Mouse (Mus musculus) hindbrain, postnatal 0 days (tissue): ENCODE data around the gene Rps2. TPM values are rescaled to one million over a fixed set of nuclear protein-coding genes. Genes with fewer than 3 reads are reported as not detected.

Source experiments
- ATAC-seq: fragments of 200-750 bp; cut with Nextera tagmentation; 2 replicates; pipeline ENCODE4 v1.8.0; 2017; ENCODE audit warnings: mild to moderate bottlenecking, moderate TSS enrichment, moderate library complexity
- DNase-seq: peaks from one replicate; pipeline ENCODE4 v3.0.0-alpha.2; 2015; ENCODE audit warnings: low spot score
- H3K27ac ChIP-seq: fragments of 300-500 bp; sonication (generic); 2 replicates; pipeline ENCODE4 v1.5.1; 2014; ENCODE audit warnings: mild to moderate bottlenecking
- H3K27me3 ChIP-seq: fragments of 300-500 bp; sonication (generic); 2 replicates; pipeline ENCODE4 v1.6.1; 2014; ENCODE audit warnings: low read length, mixed read lengths; ENCODE audit not compliant: insufficient read depth
- H3K36me3 ChIP-seq: fragments of 300-500 bp; sonication (generic); 2 replicates; pipeline ENCODE4 v1.6.1; 2014; ENCODE audit warnings: low read length, mixed read lengths; ENCODE audit not compliant: insufficient read depth
- H3K4me1 ChIP-seq: fragments of 300-500 bp; sonication (generic); 2 replicates; pipeline ENCODE4 v1.6.1; 2014; ENCODE audit warnings: antibody characterized with exemption, low read length, mixed read lengths; ENCODE audit not compliant: insufficient read depth
- H3K4me2 ChIP-seq: fragments of 300-500 bp; sonication (generic); 2 replicates; pipeline ENCODE4 v1.6.1; 2014; ENCODE audit warnings: low read depth, mild to moderate bottlenecking, low read length, moderate library complexity, mixed read lengths
- H3K4me3 ChIP-seq: fragments of 300-500 bp; sonication (generic); 2 replicates; pipeline ENCODE4 v1.5.1; 2014; ENCODE audit warnings: low read length
- H3K9ac ChIP-seq: fragments of 300-500 bp; sonication (generic); replicated peaks from 2 replicates; pipeline ENCODE4 v1.6.1; 2014; ENCODE audit warnings: mild to moderate bottlenecking, low read length, moderate library complexity, mixed read lengths
- H3K9me3 ChIP-seq: fragments of 300-500 bp; sonication (generic); 2 replicates; pipeline ENCODE4 v1.6.1; 2016; ENCODE audit warnings: low read length, mixed read lengths
- CTCF ChIP-seq: IDR thresholded peaks from 2 replicates; pipeline ENCODE4 v1.5.1; 2016; ENCODE audit warnings: antibody characterized with exemption, control low read depth, low read depth
- WGBS: fragments of 180-500 bp; shearing (Covaris S2); extraction: QIAGEN DNeasy Blood & Tissue Kit; methylation state at CpG from one replicate; pipeline ENCODE4 v1.1.7; 2014; 5-methylcytosine and 5-hydroxymethylcytosine counted together
- polyA plus RNA-seq: library from polyadenylated mRNA; unstranded; fragments of >200 nt; fragmentation: Nextera tagmentation; extraction: Ambion mirVana; gene quantifications from 2 replicates; pipeline ENCODE4 v1.2.1, GENCODE M21; 2015
- total RNA-seq: library from RNA; depleted of rRNA; stranded (reverse); fragments of >200 nt; gene quantifications from 2 replicates; pipeline ENCODE4 v1.2.3, GENCODE M21; 2014

Gene Rps2
- total and polyA plus RNA-seq, 2 experiments from 2014 or later = 820 to 2,600 TPM

GRCm38 (mm10) chr17:24722220-24722924 lies 4.5 kb downstream of the Rps2 start:
- no peaks in the 10 kb centered on the region for H3K9me3 ChIP-seq
- H3K27ac ChIP-seq = no peak overlapping the region
- no peaks in the 10 kb centered on the region for H3K27me3 ChIP-seq
- no peak for TF ChIP-seq CTCF
- WGBS = 39% methylated on average over 13 of the region's 13 CpGs
- H3K4me2 ChIP-seq = no peak overlapping the region; the same call in 1 of the 2 replicates
- ATAC-seq = no peak
- no peak overlapping the region for H3K9ac ChIP-seq
- 0 out of 2 replicates have a peak overlapping the region, but pooled peaks have one; percentile 3 for H3K4me3 ChIP-seq
- DNase-seq = no peak
- peaks cover 7% of the 10 kb centered on the region; the same call in 1 of the 2 replicates for H3K4me1 ChIP-seq
- peaks cover 12% of the 10 kb centered on the region for H3K36me3 ChIP-seq

DNA sequence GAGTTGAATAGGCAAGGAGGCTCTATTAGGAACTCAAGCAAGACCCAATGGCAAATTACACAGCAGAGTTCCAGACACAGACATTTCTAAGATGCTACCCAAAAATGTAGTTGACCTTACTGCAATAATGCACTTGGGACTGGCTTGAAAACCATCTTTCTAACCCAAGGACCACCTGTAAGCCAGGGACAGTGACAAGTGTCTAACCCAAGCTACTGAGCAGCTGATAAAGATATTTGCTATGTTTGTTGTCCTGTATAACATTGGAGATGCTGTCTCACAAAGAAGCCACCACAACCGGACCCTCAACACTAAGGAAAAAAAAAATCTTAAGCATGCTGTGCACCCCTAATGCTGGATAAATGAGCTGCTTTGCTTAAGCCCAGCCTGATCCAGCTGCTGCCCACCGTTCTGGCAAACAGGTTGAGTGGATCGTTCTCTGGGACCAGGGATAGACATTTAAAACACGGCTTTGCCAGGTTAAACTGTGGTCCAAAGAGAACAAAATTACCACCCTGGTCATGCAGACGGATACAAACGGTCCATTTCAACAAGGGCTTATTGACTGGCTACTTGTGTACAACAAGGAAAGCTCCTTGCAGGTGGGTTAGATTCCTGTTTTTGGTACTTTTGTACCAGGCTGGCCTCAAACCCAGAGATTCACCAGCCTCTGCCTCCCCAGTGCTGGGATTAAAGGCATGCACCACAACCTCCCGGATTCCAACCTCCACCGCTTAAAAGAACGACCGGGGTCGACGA lies 5.4 kb downstream of the Rps2 start:
- Histone ChIP-seq H3K36me3 (peaks cover 12% of the 10 kb centered on the region), H3K9ac (peak overlapping the region; percentile 83), H3K27me3 (no peaks in the 10 kb centered on the region), H3K4me2 (peak overlapping the region; percentile 83), H3K9me3 (no peaks in the 10 kb centered on the region), H3K4me3 (peak overlapping the region; percentile 82), H3K27ac (peak overlapping the region; percentile 86), H3K4me1 (peaks cover 7% of the 10 kb centered on the region; the same call in 1 of the 2 replicates)
- 4% methylated on average over 12 of the region's 12 CpGs for WGBS
- ATAC-seq (no peak), DNase-seq (no peak)
- no peak for TF ChIP-seq CTCF

- 1% methylated on average over 15 of the region's 15 CpGs for WGBS
- peak overlapping the region; percentile 83 for H3K9ac ChIP-seq
- H3K4me2 ChIP-seq = peak overlapping the region; percentile 83
- no peaks in the 10 kb centered on the region for H3K9me3 ChIP-seq
- peaks cover 12% of the 10 kb centered on the region for H3K36me3 ChIP-seq
- ATAC-seq = no peak; the same call in 1 of the 2 replicates
- peak overlapping the region; percentile 82 for H3K4me3 ChIP-seq
- peak overlapping the region; percentile 86 for H3K27ac ChIP-seq
- no peak for DNase-seq
- peaks cover 7% of the 10 kb centered on the region; the same call in 1 of the 2 replicates for H3K4me1 ChIP-seq
- no peaks in the 10 kb centered on the region for H3K27me3 ChIP-seq
- TF ChIP-seq CTCF = no peak
Measured at GRCm38 (mm10) chr17:24723881-24724180, 5.9 kb downstream of the Rps2 start.

DNA sequence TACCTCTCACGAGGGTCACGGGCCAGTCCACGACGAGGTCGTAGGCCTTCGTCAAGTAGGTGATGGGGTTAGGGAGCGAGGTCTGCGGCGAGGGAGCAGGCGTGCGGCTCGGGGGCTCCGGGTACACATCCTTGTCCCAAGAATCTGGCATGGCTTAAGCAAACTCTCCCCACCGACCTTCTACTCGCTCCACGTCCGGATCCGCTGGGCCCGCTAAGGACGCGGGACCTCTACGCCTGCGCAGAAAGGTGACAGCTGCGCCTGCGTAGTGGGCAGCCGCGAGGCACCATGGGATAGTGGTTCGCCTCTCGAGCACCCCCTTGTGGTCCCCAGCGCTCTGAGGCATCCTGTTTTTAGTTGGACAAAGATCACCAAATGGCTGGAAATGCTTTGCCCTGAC lies 6.3 kb downstream of the Rps2 start, which contains the start of gene Ndufb10:
Ndufb10 (minus strand) TSS at position 295 of the 400 bp plus-strand sequence.
- peaks cover 7% of the 10 kb centered on the region; the same call in 1 of the 2 replicates for H3K4me1 ChIP-seq
- peak within 1 kb of the TSS; percentile 83 for H3K4me2 ChIP-seq
- H3K4me3 ChIP-seq = peak within 1 kb of the TSS; percentile 82
- no peaks in the 10 kb centered on the region for H3K27me3 ChIP-seq
- peak; percentile 98 for DNase-seq
- H3K27ac ChIP-seq = peak within 1 kb of the TSS; percentile 86
- peak within 1 kb of the TSS; percentile 83 for H3K9ac ChIP-seq
- peaks cover 12% of the 10 kb centered on the region for H3K36me3 ChIP-seq
- WGBS = 0% methylated on average over 30 of the region's 30 CpGs
- peak; percentile 75 for ATAC-seq
- H3K9me3 ChIP-seq = no peaks in the 10 kb centered on the region
- peak; percentile 99 for TF ChIP-seq CTCF

DNA sequence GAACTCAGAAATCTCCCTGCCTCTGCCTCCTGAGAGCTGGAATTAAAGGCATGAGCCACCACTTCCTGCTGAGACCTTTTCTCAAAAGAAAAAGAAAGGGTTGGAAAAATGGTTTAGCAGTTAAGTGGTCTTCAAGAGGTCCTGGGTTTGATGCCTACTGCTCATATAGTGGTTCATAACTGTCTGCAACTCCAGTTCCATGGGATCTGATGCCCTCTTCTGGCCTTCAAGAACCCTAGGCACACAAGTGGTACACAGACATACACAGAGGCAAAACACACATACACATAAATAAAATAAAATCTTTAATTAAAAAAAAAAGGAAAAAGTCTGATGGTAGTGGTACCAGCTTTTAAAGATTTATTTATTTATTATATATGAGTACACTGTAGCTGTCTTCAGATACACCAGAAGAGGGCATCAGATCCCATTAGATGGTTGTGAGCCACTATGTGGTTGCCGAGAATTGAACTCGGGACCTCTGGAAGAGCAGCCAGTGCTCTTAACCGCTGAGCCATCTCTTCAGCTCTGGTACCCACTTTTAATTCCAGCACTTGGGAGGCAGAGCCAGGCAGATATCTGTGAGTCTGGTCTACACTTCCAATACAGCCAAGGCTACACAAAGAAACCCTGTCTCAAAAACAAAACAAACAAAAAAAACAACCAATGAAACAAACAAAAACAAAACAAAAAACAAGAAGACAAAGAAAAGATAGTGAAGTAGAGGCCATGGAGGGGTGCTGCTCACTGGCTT lies 7.9 kb downstream of the Rps2 start:
- Histone ChIP-seq H3K27ac (no peak overlapping the region), H3K4me3 (no peak overlapping the region), H3K36me3 (peaks cover 12% of the 10 kb centered on the region), H3K4me2 (no peak overlapping the region), H3K9me3 (no peaks in the 10 kb centered on the region), H3K4me1 (peaks cover 7% of the 10 kb centered on the region; the same call in 1 of the 2 replicates), H3K9ac (no peak overlapping the region), H3K27me3 (no peaks in the 10 kb centered on the region)
- 77% methylated on average over 3 of the region's 3 CpGs for WGBS
- ATAC-seq = no peak
- TF ChIP-seq CTCF = no peak
- no peak for DNase-seq

DNA sequence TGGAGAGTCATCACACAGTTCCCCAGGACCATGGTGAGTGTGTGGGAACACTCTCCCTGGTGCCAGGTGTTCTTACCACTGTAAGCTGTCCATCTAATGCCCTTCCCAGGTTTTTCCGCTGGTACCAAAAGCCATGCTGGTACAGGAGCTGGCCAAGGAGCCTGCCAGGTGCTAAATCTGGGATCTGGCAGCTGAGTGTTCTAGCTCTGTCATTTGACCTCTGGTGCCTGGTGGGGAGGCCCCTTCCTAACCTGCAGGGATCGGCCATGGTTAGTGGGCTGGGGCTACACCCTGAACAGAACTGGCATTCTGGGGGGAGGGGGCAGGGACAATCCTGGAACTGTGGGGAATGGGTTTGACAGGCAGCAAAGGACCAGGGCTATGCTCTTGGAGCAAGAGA lies 9.7 kb downstream of the Rps2 start, which contains the start of gene Rpl3l:
Rpl3l (plus strand) TSS at position 203 of the 400 bp plus-strand sequence.
- H3K27ac ChIP-seq = no peak within 1 kb of the TSS
- H3K36me3 ChIP-seq = no peaks in the 10 kb centered on the region
- no peak within 1 kb of the TSS; the same call in 1 of the 2 replicates for H3K9ac ChIP-seq
- DNase-seq = no peak
- H3K4me1 ChIP-seq = peaks cover 7% of the 10 kb centered on the region; the same call in 1 of the 2 replicates
- no peak within 1 kb of the TSS for H3K4me3 ChIP-seq
- no peaks in the 10 kb centered on the region for H3K27me3 ChIP-seq
- ATAC-seq = no peak
- TF ChIP-seq CTCF = no peak
- H3K9me3 ChIP-seq = no peaks in the 10 kb centered on the region
- WGBS = 78% methylated on average over 2 of the region's 2 CpGs
- H3K4me2 ChIP-seq = no peak within 1 kb of the TSS
